Mouse (Mus musculus) myocyte (in vitro differentiated cells): ENCODE data around the gene Hydin. TPM values are rescaled to one million over a fixed set of nuclear protein-coding genes. Genes with fewer than 3 reads are reported as not detected.

Experiments
- H3K27me3 ChIP-seq: one replicate; pipeline ENCODE4 v1.6.1; 2011; ENCODE audit not compliant: control insufficient read depth, insufficient read depth, insufficient read length
- H3K36me3 ChIP-seq: one replicate; pipeline ENCODE4 v1.6.1; 2011; ENCODE audit not compliant: control insufficient read depth, insufficient read depth
- H3K4me2 ChIP-seq: one replicate; pipeline ENCODE4 v1.6.1; 2011; ENCODE audit warnings: low read depth, control low read depth
- H3K4me3 ChIP-seq: one replicate; pipeline ENCODE4 v1.5.1; 2011; ENCODE audit warnings: mild to moderate bottlenecking, control low read depth, moderate library complexity
- H3K79me2 ChIP-seq: one replicate; pipeline ENCODE4 v1.6.1; 2011; ENCODE audit not compliant: control insufficient read depth, insufficient read depth
- H3ac ChIP-seq: one replicate; pipeline ENCODE4 v1.6.1; 2011; ENCODE audit not compliant: control insufficient read depth, insufficient read length
- CEBPB ChIP-seq: IDR thresholded peaks from 2 replicates; pipeline ENCODE4 v1.6.1; 2011; ENCODE audit warnings: mild to moderate bottlenecking, moderate library complexity; ENCODE audit not compliant: poor library complexity, insufficient read depth, severe bottlenecking
- E2F4 ChIP-seq: IDR thresholded peaks from one replicate; pipeline ENCODE4 v1.6.1; 2011; ENCODE audit warnings: mild to moderate bottlenecking, control low read depth, moderate library complexity; ENCODE audit not compliant: insufficient read depth
- MAX ChIP-seq: IDR thresholded peaks from one replicate; pipeline ENCODE4 v1.6.1; 2011; ENCODE audit warnings: low read depth, mild to moderate bottlenecking, control low read depth
- MYOD1 ChIP-seq, 3 experiments: IDR thresholded peaks; one replicate each; pipeline ENCODE4 v1.6.1; 2011; ENCODE audit warnings: control low read depth in 2 of 3, low read depth in 2 of 3, mild to moderate bottlenecking in 2 of 3, moderate library complexity in 1 of 3; ENCODE audit not compliant: insufficient read length in 2 of 3, control insufficient read depth in 1 of 3
- MYOG ChIP-seq, 3 experiments: IDR thresholded peaks; one replicate each; pipeline ENCODE4 v1.6.1; 2011; ENCODE audit warnings: control low read depth in 2 of 3, low read depth in 2 of 3, mild to moderate bottlenecking in 2 of 3; ENCODE audit not compliant: insufficient read length in 2 of 3, control insufficient read depth in 1 of 3, insufficient read depth in 1 of 3
- POLR2A ChIP-seq: IDR thresholded peaks from one replicate; pipeline ENCODE4 v1.6.1; 2011; ENCODE audit warnings: low read depth, mild to moderate bottlenecking, control low read depth, moderate library complexity; ENCODE audit not compliant: insufficient read length
- POLR2AphosphoS2 ChIP-seq: IDR thresholded peaks from one replicate; pipeline ENCODE4 v1.6.1; 2011; ENCODE audit warnings: low read depth, control low read depth; ENCODE audit not compliant: insufficient read length
- REST ChIP-seq: IDR thresholded peaks from one replicate; pipeline ENCODE4 v1.6.1; 2011; ENCODE audit warnings: mild to moderate bottlenecking, control low read depth, moderate library complexity; ENCODE audit not compliant: insufficient read depth, insufficient read length
- SRF ChIP-seq: IDR thresholded peaks from one replicate; pipeline ENCODE4 v1.6.1; 2011; ENCODE audit warnings: low read depth; ENCODE audit not compliant: control insufficient read depth, insufficient read length
- TCF12 ChIP-seq: IDR thresholded peaks from one replicate; pipeline ENCODE4 v1.6.1; 2011; ENCODE audit warnings: mild to moderate bottlenecking, control low read depth; ENCODE audit not compliant: poor library complexity, insufficient read depth, severe bottlenecking
- TCF3 ChIP-seq: IDR thresholded peaks from one replicate; pipeline ENCODE4 v1.6.1; 2011; ENCODE audit warnings: low read depth, control low read depth; ENCODE audit not compliant: insufficient read length
- USF1 ChIP-seq: IDR thresholded peaks from one replicate; pipeline ENCODE4 v1.6.1; 2011; ENCODE audit warnings: low read depth, mild to moderate bottlenecking, control low read depth, moderate library complexity
- polyA plus RNA-seq: library from polyadenylated mRNA; unstranded; fragments of >200 nt; fragmentation: generic; extraction: Trizol; gene quantifications from one replicate; pipeline ENCODE4 v1.2.1, GENCODE M21; 2012; ENCODE audit warnings: missing spikeins

Gene Hydin
- polyA plus RNA-seq, 1 experiment, result 0.01 TPM

GRCm38 (mm10) chr8:110339447-110339846 is 72.7 kb downstream of the Hydin start:
- TF ChIP-seq E2F4 (no peak), MYOD1 (IDR thresholded peaks at IDR 0.05; ENCODE audit: control insufficient read depth in 1 of 3, insufficient read length in 2 of 3, low read depth in 2 of 3) (no peak), MAX (no peak), TCF3 (no peak), POLR2A (no peak), REST (no peak)

GRCm38 (mm10) chr8:110340090-110340703 is 73.4 kb downstream of the Hydin start:
- H3ac ChIP-seq, result no peak overlapping the region
- no peak overlapping the region for H3K4me2 ChIP-seq
- H3K79me2 ChIP-seq, result no peaks in the 10 kb centered on the region
- H3K27me3 ChIP-seq, result no peaks in the 10 kb centered on the region
- H3K36me3 ChIP-seq, result no peaks in the 10 kb centered on the region
- TF ChIP-seq POLR2A (no peak), E2F4 (no peak), TCF12 (no peak), SRF (no peak), USF1 (no peak), REST (no peak), MAX (no peak), TCF3 (no peak), MYOG (IDR thresholded peaks at IDR 0.05; ENCODE audit: control insufficient read depth in 1 of 3, insufficient read depth in 1 of 3, insufficient read length in 2 of 3, low read depth in 2 of 3) (no peak), CEBPB (no peak), POLR2AphosphoS2 (no peak), MYOD1 (IDR thresholded peaks at IDR 0.05; ENCODE audit: control insufficient read depth in 1 of 3, insufficient read length in 2 of 3, low read depth in 2 of 3) (no peak)
- no peak overlapping the region for H3K4me3 ChIP-seq

More at GRCm38 (mm10) chr8:110339447-110339846, 72.7 kb downstream of the Hydin start:
- no peak overlapping the region for H3K4me3 ChIP-seq
- H3ac ChIP-seq, result no peak overlapping the region
- no peaks in the 10 kb centered on the region for H3K79me2 ChIP-seq
- H3K27me3 ChIP-seq, result no peaks in the 10 kb centered on the region
- H3K4me2 ChIP-seq, result no peak overlapping the region
- H3K36me3 ChIP-seq, result no peaks in the 10 kb centered on the region

- TF ChIP-seq MYOG (IDR thresholded peaks at IDR 0.05; ENCODE audit: control insufficient read depth in 1 of 3, insufficient read depth in 1 of 3, insufficient read length in 2 of 3, low read depth in 2 of 3), result no peak
- no peak for TF ChIP-seq MYOD1 (IDR thresholded peaks at IDR 0.05; ENCODE audit: control insufficient read depth in 1 of 3, insufficient read length in 2 of 3, low read depth in 2 of 3)
- TF ChIP-seq POLR2A, result no peak
- no peak for TF ChIP-seq TCF12
- no peak for TF ChIP-seq POLR2AphosphoS2
- Histone ChIP-seq H3K27me3 (no peaks in the 10 kb centered on the region), H3K36me3 (no peaks in the 10 kb centered on the region), H3K4me2 (no peak overlapping the region), H3K4me3 (no peak overlapping the region), H3ac (no peak overlapping the region), H3K79me2 (no peaks in the 10 kb centered on the region)
These were observed 79.1 kb downstream of the Hydin start for GRCm38 (mm10) chr8:110345697-110346394.

- H3K36me3 ChIP-seq, result no peaks in the 10 kb centered on the region
- H3K4me2 ChIP-seq, result no peak overlapping the region
- no peak overlapping the region for H3K4me3 ChIP-seq
- TF ChIP-seq REST, result no peak
- TF ChIP-seq POLR2A, result no peak
- TF ChIP-seq E2F4, result no peak
- TF ChIP-seq POLR2AphosphoS2, result no peak
- TF ChIP-seq SRF, result no peak
- TF ChIP-seq MAX, result no peak
- TF ChIP-seq USF1, result no peak
- TF ChIP-seq MYOD1 (IDR thresholded peaks at IDR 0.05; ENCODE audit: control insufficient read depth in 1 of 3, insufficient read length in 2 of 3, low read depth in 2 of 3), result no peak
- TF ChIP-seq TCF3, result no peak
- no peak for TF ChIP-seq TCF12
- TF ChIP-seq CEBPB, result no peak
- no peak for TF ChIP-seq MYOG (IDR thresholded peaks at IDR 0.05; ENCODE audit: control insufficient read depth in 1 of 3, insufficient read depth in 1 of 3, insufficient read length in 2 of 3, low read depth in 2 of 3)
- no peaks in the 10 kb centered on the region for H3K79me2 ChIP-seq
- no peak overlapping the region for H3ac ChIP-seq
- H3K27me3 ChIP-seq, result no peaks in the 10 kb centered on the region
These were observed 80.1 kb downstream of the Hydin start for GRCm38 (mm10) chr8:110346915-110347314.

GRCm38 (mm10) chr8:110350725-110351124 is 83.9 kb downstream of the Hydin start:
- H3K4me2 ChIP-seq, result no peak overlapping the region
- TF ChIP-seq TCF12 (no peak), MYOD1 (IDR thresholded peaks at IDR 0.05; ENCODE audit: control insufficient read depth in 1 of 3, insufficient read length in 2 of 3, low read depth in 2 of 3) (no peak), TCF3 (no peak), SRF (no peak), MAX (no peak), POLR2A (no peak), REST (no peak), USF1 (no peak), E2F4 (no peak), MYOG (IDR thresholded peaks at IDR 0.05; ENCODE audit: control insufficient read depth in 1 of 3, insufficient read depth in 1 of 3, insufficient read length in 2 of 3, low read depth in 2 of 3) (no peak), CEBPB (no peak), POLR2AphosphoS2 (no peak)
- no peaks in the 10 kb centered on the region for H3K27me3 ChIP-seq
- no peak overlapping the region for H3K4me3 ChIP-seq
- no peaks in the 10 kb centered on the region for H3K79me2 ChIP-seq
- H3K36me3 ChIP-seq, result no peaks in the 10 kb centered on the region
- no peak overlapping the region for H3ac ChIP-seq
